Mouse (Mus musculus) MEL (cell line): ENCODE data around the gene Pex14.

Experiments used
- CHD1 ChIP-seq: IDR thresholded peaks from 2 replicates; pipeline ENCODE4 v1.6.1; 2012; ENCODE audit warnings: low read depth, mild to moderate bottlenecking, inconsistent platforms, low read length, improper control_type of control experiment
- CTCF ChIP-seq, 3 experiments: IDR thresholded peaks in 2 of 3; conservative IDR thresholded peaks in 1 of 3; 2 replicates each; pipeline ENCODE4 v1.5.1; 2011 to 2012; ENCODE audit warnings: low read length in 3 of 3, low read depth in 2 of 3, mild to moderate bottlenecking in 2 of 3, improper control_type of control experiment in 1 of 3, inconsistent platforms in 1 of 3, mixed read lengths in 1 of 3, moderate library complexity in 1 of 3; ENCODE audit not compliant: control insufficient read depth in 1 of 3, insufficient read depth in 1 of 3, poor library complexity in 1 of 3, severe bottlenecking in 1 of 3
- EP300 ChIP-seq, 2 experiments: IDR thresholded peaks; 2 replicates each; pipeline ENCODE4 v1.6.1; 2011; ENCODE audit warnings: improper control_type of control experiment in 2 of 2, low read length in 2 of 2, low read depth in 1 of 2, mild to moderate bottlenecking in 1 of 2
- ETS1 ChIP-seq: IDR thresholded peaks from 2 replicates; pipeline ENCODE4 v1.6.1; 2012; ENCODE audit warnings: low read depth, mild to moderate bottlenecking, inconsistent platforms, low read length, improper control_type of control experiment, moderate library complexity
- GABPA ChIP-seq: IDR thresholded peaks from 2 replicates; pipeline ENCODE4 v1.6.1; 2012; ENCODE audit warnings: low read depth, mild to moderate bottlenecking, inconsistent platforms, low read length, improper control_type of control experiment, moderate library complexity
- HCFC1 ChIP-seq: IDR thresholded peaks from 2 replicates; pipeline ENCODE4 v1.6.1; 2012; ENCODE audit warnings: low read depth, mild to moderate bottlenecking, inconsistent platforms, low read length, improper control_type of control experiment, moderate library complexity
- MYC ChIP-seq: IDR thresholded peaks from 2 replicates; pipeline ENCODE4 v1.6.1; 2011; ENCODE audit warnings: low read depth, mild to moderate bottlenecking, low read length, improper control_type of control experiment, moderate library complexity
- POLR2A ChIP-seq, 2 experiments: IDR thresholded peaks; 2 replicates each; pipeline ENCODE4 v1.6.1; 2011 to 2012; ENCODE audit warnings: low read length in 2 of 2, mild to moderate bottlenecking in 2 of 2, control low read depth in 1 of 2, improper control_type of control experiment in 1 of 2, low read depth in 1 of 2, moderate library complexity in 1 of 2; ENCODE audit not compliant: control insufficient read depth in 1 of 2, insufficient read depth in 1 of 2, poor library complexity in 1 of 2
- POLR2AphosphoS2 ChIP-seq: IDR thresholded peaks from 2 replicates; pipeline ENCODE4 v1.6.1; 2011; ENCODE audit warnings: low read length, improper control_type of control experiment
- USF1 ChIP-seq: IDR thresholded peaks from 2 replicates; pipeline ENCODE4 v1.6.1; 2014; ENCODE audit warnings: low read depth, mild to moderate bottlenecking, inconsistent platforms, low read length, improper control_type of control experiment, moderate library complexity
- USF2 ChIP-seq, 2 experiments: IDR thresholded peaks; 2 replicates each; pipeline ENCODE4 v1.6.1; 2011 to 2012; ENCODE audit warnings: improper control_type of control experiment in 2 of 2, low read length in 2 of 2, borderline replicate concordance in 1 of 2, inconsistent platforms in 1 of 2, low read depth in 1 of 2, mild to moderate bottlenecking in 1 of 2; ENCODE audit not compliant: insufficient read depth in 1 of 2
- ZKSCAN1 ChIP-seq: IDR thresholded peaks from 2 replicates; pipeline ENCODE4 v1.6.1; 2012; ENCODE audit warnings: low read depth, mild to moderate bottlenecking, inconsistent platforms, low read length, improper control_type of control experiment, moderate library complexity

DNA sequence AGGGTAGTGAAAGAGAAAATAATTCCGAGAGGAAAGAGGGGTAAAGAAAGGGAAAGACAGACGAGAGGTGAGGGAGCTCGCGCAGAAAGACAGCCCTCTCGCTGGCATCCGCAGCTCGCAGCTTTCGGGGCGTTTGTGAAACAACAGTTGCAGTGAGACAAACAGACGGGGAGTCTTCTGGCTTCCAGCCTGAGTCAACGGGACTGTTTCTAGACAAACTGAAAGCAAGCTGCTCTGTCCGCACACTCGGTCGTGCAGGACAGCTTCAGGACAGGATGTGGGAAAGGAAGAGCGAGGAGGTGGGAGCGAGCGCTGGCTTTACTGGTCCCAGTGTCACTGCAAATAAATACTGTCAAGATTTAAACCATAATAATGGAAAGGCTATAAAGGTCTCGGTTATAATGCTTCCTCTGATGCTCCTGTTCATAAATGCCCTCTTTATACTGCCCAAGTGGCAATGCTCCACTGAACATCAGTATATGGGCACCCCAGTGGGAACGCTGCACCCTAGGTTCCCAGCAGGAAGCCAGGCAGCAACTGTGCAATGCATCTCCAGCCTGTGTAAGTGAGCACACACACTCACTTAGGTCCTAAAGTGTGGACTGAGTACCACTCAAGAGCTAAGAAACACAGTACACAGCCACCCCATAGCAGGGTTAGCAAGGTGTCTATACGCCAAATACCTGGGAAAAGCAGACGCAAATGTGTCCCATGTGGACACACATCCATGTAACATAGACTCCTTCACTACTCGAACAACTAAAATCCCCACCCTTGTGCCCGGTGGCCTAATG lies 35.4 kb downstream of the Pex14 start:
- TF ChIP-seq POLR2AphosphoS2, result no peak
- no peak for TF ChIP-seq POLR2A (IDR thresholded peaks at IDR 0.05; ENCODE audit: control insufficient read depth in 1 of 2, insufficient read depth in 1 of 2, low read depth in 1 of 2, low read length in 2 of 2, poor library complexity in 1 of 2)
- no peak for TF ChIP-seq CTCF (IDR thresholded peaks at IDR 0.05 in 2 of 3, conservative IDR thresholded peaks at IDR 0.05 in 1 of 3; ENCODE audit: control insufficient read depth in 1 of 3, insufficient read depth in 1 of 3, low read depth in 2 of 3, low read length in 3 of 3, poor library complexity in 1 of 3, severe bottlenecking in 1 of 3)
- no peak for TF ChIP-seq EP300 (IDR thresholded peaks at IDR 0.05; ENCODE audit: low read depth in 1 of 2, low read length in 2 of 2)
- no peak for TF ChIP-seq MYC
- no peak for TF ChIP-seq HCFC1
- TF ChIP-seq GABPA, result no peak
- no peak for TF ChIP-seq ZKSCAN1
- no peak for TF ChIP-seq ETS1
- no peak for TF ChIP-seq USF2 (IDR thresholded peaks at IDR 0.05; ENCODE audit: borderline replicate concordance in 1 of 2, insufficient read depth in 1 of 2, low read depth in 1 of 2, low read length in 2 of 2)
- TF ChIP-seq USF1, result no peak
- no peak for TF ChIP-seq CHD1
